Mouse (Mus musculus) left cerebral cortex, adult 11 months (tissue): ENCODE results near the gene Cdyl.

Source experiments
- DNase-seq: peaks from one replicate; pipeline ENCODE4 v3.0.0; 2022; ENCODE audit warnings: low spot score

Gene Cdyl

DNA sequence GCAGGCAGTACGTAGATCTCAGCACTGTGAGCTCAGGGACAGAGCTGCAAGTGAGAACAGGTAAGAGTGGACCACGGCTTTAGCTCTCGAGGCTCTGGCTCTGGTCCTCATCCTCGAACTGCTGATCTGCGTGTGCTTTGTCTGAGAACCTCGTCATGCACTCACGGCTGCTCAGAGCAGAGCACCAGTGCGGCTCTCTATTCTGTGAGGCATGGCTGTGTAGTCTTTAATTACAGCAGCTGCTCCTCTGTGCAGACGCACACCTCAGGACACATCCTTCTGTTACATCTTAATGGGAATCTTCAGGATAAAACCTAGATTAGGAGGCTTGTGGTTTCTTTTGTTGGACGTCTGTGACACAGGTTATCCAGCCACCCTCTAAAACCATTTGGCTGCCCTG, 180.5 kb downstream of the Cdyl start:
- no peak for DNase-seq

DNA sequence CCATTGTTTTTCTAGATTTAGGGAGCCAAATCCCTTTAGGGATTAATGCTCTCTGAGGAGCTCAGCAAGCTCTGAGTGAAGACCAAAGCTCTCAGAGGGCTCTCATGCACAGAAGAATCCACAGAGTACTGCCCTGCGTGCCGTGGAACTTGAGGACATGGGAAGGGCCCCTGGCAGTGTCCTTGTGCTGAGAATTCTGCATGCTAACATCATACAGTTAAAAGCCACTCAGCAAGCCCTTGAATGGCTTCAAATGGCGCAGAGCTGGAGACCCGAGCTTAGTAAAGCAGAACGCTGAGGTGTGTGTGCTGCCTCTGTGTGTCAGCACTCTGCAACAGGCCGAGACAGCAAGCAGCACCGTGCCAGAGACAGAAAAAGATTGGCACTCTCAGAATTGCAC, 183.8 kb downstream of the Cdyl start:
- DNase-seq = no peak

DNA sequence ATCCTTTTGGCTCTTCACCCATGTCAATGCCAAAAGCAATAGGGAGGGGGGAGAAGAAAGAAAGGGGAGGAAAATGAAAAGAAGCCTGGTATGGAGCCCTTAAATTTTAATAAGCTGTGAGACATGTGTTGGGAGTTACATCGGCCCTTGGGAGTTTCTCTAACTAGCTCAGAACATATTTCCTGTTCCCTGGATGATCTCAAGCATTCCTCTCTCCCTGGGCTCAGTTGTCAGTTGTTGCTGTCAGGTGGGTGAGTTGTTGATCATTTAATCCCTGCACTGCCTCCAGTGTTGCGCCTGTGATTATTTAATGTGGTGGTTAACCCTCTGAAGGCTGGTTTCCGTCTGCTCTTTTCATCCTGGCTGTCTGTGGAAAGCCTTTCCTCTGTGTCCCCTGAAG, 185.7 kb downstream of the Cdyl start:
- no peak for DNase-seq

DNA sequence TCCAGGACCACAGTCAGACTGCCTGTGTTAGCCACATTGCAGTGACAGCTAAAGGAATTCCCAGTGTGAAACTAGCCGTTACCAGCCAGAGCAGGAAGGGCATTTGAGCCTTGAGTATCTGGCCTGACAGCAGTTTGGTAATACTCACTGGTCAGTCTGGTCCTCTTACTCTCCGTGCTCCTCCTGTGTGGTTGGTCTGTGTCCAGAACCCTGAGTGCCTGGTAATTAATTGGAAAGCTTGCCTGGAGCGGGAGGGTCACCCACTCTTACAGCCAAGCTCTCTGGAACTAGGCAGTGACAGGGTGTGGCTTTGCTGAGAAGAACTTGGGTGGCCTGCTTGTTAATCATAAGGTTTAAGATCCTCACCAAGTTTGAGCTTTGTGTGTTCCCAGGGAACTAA, 189.1 kb downstream of the Cdyl start:
- DNase-seq = no peak

DNA sequence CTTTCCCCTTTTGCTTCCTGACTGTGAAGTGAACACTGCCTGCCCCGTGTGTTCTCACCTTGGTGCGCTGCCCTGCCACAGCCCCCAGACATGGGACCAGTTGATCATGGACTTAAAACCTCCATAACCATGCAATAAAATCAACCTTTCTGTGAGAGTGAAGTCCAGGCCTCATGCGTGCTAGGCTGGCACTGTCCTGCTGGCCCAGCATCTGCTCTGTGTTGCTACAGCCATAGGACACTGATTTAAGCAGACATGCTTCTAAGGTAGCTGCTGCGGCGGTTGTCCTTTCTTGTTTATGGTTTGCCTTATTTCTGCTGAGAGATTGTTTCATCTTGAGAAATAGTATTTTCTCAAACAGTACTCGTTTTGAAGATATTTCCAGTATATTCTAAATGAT, 191.9 kb downstream of the Cdyl start:
- DNase-seq = no peak

DNA sequence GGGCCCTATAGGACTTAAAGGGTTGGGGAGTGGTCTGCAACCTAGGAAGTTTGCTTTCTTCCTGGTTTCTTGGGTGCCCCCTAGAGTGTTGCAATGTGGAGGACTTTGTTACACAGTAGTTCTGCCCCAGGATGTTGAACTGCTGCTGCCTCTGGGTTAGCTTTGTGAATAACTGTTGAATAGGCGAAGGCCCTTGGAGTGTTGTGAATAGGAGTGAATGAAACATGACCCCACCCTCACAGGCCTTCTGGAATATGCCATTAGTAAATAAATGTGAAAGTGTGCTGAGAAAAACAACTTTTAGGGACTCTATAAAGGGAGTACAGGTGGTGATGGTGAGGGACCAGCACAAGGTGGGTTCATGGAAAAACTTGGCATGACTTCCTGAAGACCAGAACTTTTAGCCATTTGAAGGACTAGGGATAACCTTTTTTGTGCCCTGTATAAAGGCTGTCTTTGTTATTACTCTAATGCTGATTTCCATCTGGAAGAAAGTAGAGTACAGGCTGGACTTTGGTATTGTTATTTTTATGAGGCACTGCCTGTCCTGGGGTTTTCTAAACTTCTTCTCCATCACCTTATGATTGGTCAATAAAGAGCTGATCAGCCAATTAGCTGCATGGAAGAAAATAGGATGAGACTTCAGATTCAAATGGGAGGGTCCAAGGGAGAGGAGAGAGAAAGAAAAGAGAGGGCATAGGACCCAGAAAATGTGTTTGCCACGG, 193.4 kb downstream of the Cdyl start:
- DNase-seq = no peak

DNA sequence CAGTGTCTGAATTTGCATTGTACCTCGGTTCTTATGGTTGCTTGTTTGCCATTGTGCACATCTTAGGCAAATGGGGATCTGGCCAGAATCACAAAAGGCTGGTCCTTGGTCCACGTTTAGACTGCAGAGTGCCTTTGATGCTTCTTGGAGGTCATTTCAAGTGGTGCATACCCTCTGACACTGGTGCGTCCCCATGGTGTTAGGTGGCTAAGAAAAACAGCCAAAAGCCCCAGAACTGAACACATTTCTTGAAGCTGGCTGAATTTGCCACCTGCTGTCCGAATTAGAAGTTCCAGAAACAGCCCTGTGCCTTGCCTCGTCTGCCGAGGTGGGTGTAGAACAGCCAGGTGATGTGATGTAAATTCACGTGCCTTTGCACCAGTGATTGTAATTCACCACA, 197.9 kb downstream of the Cdyl start:
- no peak for DNase-seq

DNA sequence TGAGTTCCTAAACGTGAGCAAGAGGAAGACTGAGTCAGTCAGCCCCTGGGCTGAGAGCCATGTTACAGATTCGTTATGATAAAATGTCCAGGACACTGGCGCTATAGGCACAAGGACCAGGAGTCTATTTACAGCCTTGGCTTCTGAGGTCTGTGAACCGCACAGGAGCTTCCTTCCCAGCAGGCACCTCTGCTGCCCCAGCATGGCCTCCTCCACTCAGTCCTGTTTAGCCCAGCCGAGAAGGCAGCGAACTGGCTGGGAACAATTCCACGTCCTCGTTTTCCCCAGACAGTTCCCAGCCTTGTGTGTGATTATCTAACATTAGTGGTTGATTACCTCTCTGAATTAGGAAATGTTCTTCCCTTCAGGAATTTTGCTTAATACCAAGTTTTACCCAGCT, 201.3 kb downstream of the Cdyl start:
- no peak for DNase-seq

DNA sequence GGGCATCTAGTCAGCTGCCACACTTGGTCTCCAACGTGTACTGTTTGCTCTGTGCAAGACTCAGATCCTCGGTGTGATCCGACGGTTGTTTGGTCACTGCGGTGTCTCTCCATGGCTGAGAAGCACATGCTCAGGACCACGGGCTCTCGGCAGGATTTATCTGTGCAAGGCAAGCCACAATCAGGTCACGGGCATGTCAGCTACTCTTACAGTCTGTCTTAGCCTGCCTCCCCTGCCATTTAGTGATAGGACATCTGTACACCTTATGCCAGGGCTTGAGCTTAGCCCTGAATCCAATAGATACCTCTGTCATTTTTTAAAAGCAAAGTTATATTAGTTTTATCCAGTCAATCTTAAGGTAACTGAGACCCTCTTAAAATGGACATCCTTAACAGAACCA, 211.0 kb downstream of the Cdyl start:
- no peak for DNase-seq

DNA sequence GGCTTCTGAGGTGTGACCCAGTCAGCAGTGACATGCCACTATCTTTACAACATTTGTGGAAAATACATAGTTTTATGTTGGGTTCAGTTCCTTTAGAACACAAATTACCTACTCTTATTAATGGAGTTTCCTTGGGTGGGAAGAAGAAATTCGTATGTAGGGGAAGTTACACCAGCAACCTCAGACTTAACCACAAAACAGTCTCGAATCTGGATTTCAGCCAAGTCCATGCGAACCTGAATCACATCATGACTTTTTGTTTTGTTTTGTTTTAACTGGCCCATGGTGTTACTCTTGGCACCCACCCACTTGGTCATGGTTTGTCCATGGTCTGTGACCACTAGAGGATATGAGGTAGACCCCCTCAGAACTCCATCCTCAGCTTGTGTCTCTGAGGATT, 211.5 kb downstream of the Cdyl start:
- no peak for DNase-seq

DNA sequence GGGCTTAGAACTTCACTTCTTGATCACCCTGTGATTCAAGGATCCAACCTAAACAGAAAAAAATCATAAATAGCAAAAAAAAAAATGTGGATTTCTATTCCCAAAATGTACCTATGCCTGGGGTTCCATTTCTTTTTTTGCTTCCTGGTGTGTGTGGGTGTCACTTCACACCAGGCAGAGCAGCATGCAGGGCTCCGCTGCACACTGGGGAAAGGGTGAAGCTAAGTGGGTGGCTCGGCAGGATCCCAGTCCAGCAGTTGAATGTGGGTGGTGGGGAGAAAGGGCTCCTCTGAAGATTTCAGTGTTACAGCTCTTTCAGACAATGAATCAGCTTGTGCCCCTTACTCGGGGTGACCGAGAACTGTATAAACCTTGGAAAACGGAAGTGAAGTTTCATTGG, 215.8 kb downstream of the Cdyl start:
- DNase-seq = no peak

DNA sequence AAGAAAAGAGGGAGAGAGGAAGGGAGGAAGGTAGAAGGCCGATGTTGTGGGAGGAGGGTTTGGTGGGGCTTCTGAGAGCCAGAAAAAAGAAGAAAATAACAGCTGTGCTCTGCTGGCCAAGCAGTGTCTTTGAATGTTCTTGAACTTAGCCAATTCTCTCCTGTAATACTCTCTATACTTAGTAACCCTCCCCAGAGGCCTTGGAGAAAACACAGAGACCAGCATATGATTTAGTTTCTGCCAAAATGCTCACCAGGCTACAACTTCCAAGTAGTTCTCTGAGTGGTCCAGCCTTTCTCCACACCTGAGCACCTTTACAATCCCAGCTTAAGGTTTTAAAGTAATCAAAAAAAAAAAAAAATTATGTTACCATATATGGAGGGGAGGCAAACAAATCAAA, 218.6 kb downstream of the Cdyl start:
- no peak for DNase-seq

DNA sequence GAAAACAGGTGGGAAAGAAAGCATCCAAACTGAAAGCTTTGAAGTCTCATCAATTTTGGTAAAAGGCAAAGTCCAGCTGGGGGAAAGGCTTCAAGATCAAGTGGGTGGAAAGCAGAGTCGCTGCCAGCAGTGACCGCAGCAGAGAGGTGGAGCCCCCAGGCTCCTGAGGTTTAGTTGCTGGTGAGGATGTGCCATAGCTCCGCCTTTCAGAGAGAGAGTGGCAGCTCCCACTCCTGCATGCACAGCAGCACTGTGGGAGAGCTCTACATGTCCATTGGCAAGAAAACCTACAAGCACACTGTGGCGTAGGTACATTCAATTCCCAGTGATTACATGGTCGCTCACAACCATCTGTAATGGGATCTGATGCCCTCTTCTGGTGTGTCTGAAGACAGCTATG, 219.4 kb downstream of the Cdyl start:
- DNase-seq = no peak

DNA sequence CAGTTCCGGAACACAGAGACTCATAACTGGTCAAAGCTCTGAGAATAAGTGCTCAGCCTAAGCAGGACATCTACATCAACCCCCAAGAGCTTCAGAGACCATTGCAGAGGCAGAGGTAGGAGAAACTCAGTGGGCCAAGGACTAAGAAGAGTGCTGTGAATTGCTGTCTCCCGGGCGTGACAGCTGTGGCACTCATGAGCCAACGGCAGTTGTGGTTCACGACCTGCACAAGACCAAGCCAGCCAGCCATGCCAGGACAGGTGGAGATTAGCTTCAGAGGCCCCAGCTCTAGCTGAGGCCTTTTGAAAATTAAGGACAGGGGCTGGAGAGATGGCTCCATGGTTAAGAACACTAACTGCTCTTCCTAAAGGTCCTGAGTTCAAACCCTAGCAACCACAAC, 219.9 kb downstream of the Cdyl start:
- no peak for DNase-seq

DNA sequence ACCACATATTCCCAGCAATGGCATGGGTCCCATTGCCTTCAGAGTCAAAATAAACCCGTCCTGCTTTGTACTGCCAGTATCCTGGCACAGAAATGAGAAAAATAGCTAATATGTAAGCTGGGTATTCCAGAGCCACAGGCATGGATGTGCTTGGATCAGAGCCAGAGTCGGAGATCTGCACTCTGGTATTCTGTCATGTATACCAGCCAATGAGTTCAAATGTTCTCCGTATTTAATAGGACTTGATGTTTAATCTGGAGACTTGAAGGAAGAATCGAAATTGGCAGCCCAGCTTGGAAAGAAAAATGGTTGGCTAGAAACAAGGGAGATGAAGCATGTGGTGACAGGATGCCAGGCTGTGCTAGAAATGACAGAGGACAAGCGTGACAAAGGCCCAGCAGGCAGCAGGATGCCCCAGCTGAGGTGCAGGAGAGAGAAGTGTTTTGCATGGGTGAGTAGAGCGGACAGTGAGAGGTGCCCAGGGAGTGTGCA, 221.0 kb downstream of the Cdyl start:
- no peak for DNase-seq

DNA sequence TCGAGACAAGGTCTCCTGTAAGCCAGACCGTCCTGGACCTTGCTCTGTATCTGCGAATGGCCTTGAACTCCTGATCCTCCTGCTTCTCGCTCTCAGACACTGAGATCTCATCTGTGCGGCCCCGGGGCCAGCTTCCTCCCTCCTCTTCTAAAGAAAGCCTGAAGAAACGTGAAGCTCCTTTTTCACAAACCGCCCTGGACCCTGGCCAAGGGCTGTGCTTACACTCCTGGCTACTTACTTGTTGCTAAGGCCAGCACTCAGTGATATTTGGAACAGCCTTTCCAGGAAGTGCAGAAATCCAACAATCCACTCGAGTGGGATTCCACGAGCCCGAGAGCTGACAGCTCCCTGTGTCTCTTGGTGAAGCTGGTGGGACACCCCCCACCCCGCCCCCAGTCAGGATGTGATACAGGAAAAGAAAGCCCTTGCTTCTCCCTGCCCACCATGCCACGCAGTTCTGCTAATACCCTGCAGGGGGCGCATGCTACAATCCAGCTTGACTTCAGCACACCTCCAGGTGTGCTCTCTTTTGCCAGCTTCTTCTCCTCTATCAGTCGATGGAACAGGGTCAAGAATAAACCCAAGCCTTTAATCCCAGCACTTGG, 226.6 kb downstream of the Cdyl start:
- no peak for DNase-seq

DNA sequence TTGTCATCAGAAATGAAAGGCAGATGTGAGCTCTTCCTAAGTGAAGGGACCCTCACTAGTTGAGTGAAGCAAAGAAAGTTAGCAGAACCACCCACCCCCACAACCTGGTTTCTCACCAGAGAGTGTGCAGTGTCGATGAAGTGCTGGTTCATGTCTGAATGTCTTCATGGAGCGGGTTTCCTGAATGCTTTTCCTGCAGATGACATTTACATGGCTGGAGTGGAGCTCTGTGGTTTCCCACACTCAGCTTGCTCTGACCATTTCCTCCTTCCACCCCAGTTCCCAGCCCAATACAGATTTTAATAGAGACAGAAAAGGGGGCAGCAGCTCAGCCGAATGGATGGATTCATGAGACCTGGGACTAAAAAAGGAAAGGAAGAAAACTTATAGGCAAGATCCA, 233.2 kb downstream of the Cdyl start:
- no peak for DNase-seq

DNA sequence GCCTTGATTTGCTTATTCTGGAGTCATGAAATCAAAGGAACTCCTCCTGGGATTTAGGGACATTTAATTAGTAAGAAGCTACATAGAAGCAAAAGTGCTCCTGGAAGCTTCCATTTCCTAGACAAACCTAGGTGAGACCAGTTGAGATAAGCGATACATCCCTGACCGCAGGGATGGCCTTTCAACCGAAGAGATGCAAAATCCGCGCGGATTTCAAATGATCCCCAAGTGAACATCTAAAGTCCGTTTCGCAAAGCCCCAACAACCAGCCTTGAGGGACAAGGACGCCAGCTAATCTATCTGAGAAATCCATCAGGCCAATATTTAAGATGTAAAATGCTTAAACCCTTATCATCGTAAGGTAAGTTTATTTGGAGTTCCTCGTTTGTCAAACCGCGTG, 245.7 kb downstream of the Cdyl start:
- DNase-seq = no peak

DNA sequence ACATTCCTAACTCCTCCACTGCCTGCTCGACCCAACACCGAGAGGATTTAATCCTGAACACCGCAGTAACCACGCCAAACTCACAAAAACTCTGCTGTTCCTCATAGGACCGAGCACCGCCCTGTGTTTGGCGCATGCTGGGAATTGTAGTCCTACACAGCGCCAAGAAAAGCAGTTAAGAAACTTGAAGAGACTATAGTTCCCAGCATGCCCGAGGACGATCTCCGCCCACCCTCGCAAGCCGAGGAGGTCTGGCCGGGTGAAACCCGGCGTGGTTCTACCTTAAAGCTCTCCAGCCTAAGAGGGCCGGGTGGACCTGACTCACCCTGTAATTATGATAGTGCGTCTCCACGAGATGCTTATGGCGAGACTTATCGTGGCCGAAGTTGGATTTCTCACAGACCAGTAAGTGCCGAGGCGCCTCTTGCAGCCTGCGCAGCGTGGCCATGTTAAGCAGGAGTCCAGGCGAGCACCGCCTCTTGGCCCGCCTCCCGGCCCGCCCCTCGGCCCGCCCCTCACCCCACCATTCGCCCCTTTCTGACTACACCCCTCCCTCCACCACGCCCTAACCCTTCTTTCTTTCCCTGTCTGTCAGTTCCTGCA, 246.3 kb downstream of the Cdyl start, which contains the start of gene Rpp40:
Gene Rpp40, minus strand, starts transcription at position 481 of the 603 bp plus-strand sequence.
- peak; percentile 89 for DNase-seq

DNA sequence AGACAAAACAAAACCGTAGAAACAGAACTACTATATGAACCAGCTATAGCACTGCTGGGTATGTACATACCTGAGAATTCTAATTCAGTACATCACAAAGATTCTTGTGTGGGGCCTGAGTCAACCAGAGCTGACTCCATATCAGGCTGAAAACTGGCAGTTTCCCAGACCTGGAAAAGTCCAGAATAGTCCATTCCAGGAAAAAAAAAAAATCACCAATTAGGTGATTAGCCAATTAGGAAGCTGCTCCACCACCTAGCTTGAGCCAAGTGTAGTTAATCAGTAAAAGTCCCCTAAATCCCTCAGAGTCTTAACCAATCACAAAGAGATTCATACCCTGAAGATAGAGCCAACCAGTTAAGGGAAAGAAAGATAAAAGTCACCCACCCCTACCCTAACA, 251.8 kb downstream of the Cdyl start:
- no peak for DNase-seq
